Comparison of ENCODE assay signal across 11 mouse cellular contexts in the genomic region with DNA sequence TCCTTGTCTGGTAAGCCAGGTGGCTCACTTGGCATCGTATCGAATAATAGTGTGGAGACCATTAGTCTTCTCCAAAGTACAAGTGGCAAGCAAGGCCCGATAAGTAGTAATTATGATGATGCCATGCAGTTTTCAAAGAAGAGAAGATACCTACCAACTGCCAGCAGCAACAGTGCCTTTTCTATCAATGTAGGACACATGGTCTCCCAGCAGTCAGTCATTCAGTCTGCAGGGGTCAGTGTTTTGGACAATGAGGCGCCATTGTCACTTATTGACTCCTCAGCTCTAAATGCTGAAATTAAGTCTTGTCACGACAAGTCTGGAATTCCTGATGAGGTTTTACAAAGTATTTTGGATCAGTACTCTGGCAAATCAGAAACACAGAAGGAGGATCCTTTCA. TPM values are rescaled to one million over a fixed set of nuclear protein-coding genes. Genes with fewer than 3 reads are reported as not detected.
DNase-seq lines count a peak whose midpoint lies in the region; ATAC-seq and TF ChIP-seq lines count a peak whose summit lies in the region.
"Had no signal": no experiment of that assay in that cellular context is flagged by ENCODE, and none has a peak within 500 bp of the region (broad histone marks: within the 10 kb centered on the region; RNA-seq: fewer than 3 reads in every experiment).

No protein-coding gene starts in this region.

- ATAC-seq in midbrain, postnatal 0 days (ENCODE audit: low FRiP score), result no peak
- ATAC-seq in limb, embryonic 13.5 days (ENCODE audit: low FRiP score, low read depth), result no peak
- ATAC-seq in neural tube, embryonic 15.5 days (ENCODE audit: low FRiP score), result no peak

- H3K4me1 ChIP-seq in midbrain, embryonic 10.5 days, result peaks cover 43% of the 10 kb centered on the region
- H3K4me1 ChIP-seq in midbrain, postnatal 0 days (ENCODE audit: insufficient read depth, low read length), result peaks cover 15% of the 10 kb centered on the region
- peaks cover 28% of the 10 kb centered on the region for H3K4me1 ChIP-seq in limb, embryonic 13.5 days
- peaks cover 37% of the 10 kb centered on the region for H3K4me1 ChIP-seq in neural tube, embryonic 15.5 days

- H3K9me3 ChIP-seq in midbrain, embryonic 10.5 days (replicated peaks), result 0 out of 2 replicates have a peak, but pooled peaks cover 4% of the 10 kb centered on the region
- H3K9me3 ChIP-seq in midbrain, postnatal 0 days (ENCODE audit: low read length), result no peaks in the 10 kb centered on the region
- H3K9me3 ChIP-seq in limb, embryonic 13.5 days, result no peaks in the 10 kb centered on the region
- no peaks in the 10 kb centered on the region for H3K9me3 ChIP-seq in neural tube, embryonic 15.5 days (replicated peaks)
- H3K9me3 ChIP-seq: heart, embryonic 12.5 days had no signal

- H3K9ac ChIP-seq in midbrain, postnatal 0 days (replicated peaks; ENCODE audit: low read length, poor library complexity, severe bottlenecking), result no peak overlapping the region
- no peak overlapping the region for H3K9ac ChIP-seq in limb, embryonic 13.5 days
- H3K9ac ChIP-seq in neural tube, embryonic 15.5 days (replicated peaks), result no peak overlapping the region

- TF ChIP-seq CTCF in midbrain, postnatal 0 days (IDR thresholded peaks at IDR 0.05), result no peak

- no peak overlapping the region for H3K27ac ChIP-seq in midbrain, embryonic 10.5 days (replicated peaks)
- no peak overlapping the region for H3K27ac ChIP-seq in midbrain, postnatal 0 days (ENCODE audit: low read depth, low read length)
- H3K27ac ChIP-seq in limb, embryonic 13.5 days, result no peak overlapping the region
- H3K27ac ChIP-seq in neural tube, embryonic 15.5 days (replicated peaks), result no peak overlapping the region

- H3K27me3 ChIP-seq in midbrain, embryonic 10.5 days (ENCODE audit: low read depth, poor library complexity, severe bottlenecking), result no peaks in the 10 kb centered on the region
- H3K27me3 ChIP-seq in midbrain, postnatal 0 days (ENCODE audit: insufficient read depth, low read length), result no peaks in the 10 kb centered on the region
- no peaks in the 10 kb centered on the region for H3K27me3 ChIP-seq in limb, embryonic 13.5 days
- no peaks in the 10 kb centered on the region for H3K27me3 ChIP-seq in neural tube, embryonic 15.5 days (replicated peaks)
- H3K27me3 ChIP-seq: heart, embryonic 12.5 days had no signal

- DNase-seq in cerebellum, adult 9-11 months, result peak; percentile 15
- no peak for DNase-seq in cerebellum, adult 8-10 months
- DNase-seq in midbrain, embryonic 10.5 days (ENCODE audit: low spot score), result no peak
- no peak for DNase-seq in midbrain, postnatal 0 days (ENCODE audit: low spot score)
- DNase-seq in embryo, embryonic 9.5 days (ENCODE audit: extremely low spot score), result no peak
- no peak for DNase-seq in spleen, postnatal 10 days (ENCODE audit: low spot score in 2 of 2)
- DNase-seq: adrenal gland, postnatal 14 days; cerebellum, adult 11-12 months had no signal

- 93% methylated on average over 5 of the region's 5 CpGs for WGBS in midbrain, embryonic 10.5 days
- 89% methylated on average over 5 of the region's 5 CpGs for WGBS in midbrain, postnatal 0 days
- 90% methylated on average over 5 of the region's 5 CpGs for WGBS in limb, embryonic 13.5 days
- WGBS in neural tube, embryonic 15.5 days, result 78% methylated on average over 5 of the region's 5 CpGs

- peak overlapping the region; percentile 97; the same call in 1 of the 2 replicates for H3K4me3 ChIP-seq in midbrain, embryonic 10.5 days
- no peak overlapping the region for H3K4me3 ChIP-seq in midbrain, postnatal 0 days (ENCODE audit: low read depth, low read length)
- no peak overlapping the region for H3K4me3 ChIP-seq in limb, embryonic 13.5 days
- peak overlapping the region; percentile 5; the same call in 1 of the 2 replicates for H3K4me3 ChIP-seq in neural tube, embryonic 15.5 days (replicated peaks)

- peaks cover 60% of the 10 kb centered on the region for H3K36me3 ChIP-seq in midbrain, embryonic 10.5 days
- peaks cover 5% of the 10 kb centered on the region; the same call in 1 of the 2 replicates for H3K36me3 ChIP-seq in midbrain, postnatal 0 days (ENCODE audit: insufficient read depth, low read length)
- peaks cover 25% of the 10 kb centered on the region for H3K36me3 ChIP-seq in limb, embryonic 13.5 days
- peaks cover 6% of the 10 kb centered on the region for H3K36me3 ChIP-seq in neural tube, embryonic 15.5 days

- no peak overlapping the region for H3K4me2 ChIP-seq in midbrain, postnatal 0 days (ENCODE audit: low read depth, low read length, poor library complexity, severe bottlenecking)
- peak overlapping the region; percentile 86 for H3K4me2 ChIP-seq in limb, embryonic 13.5 days (replicated peaks)
- peak overlapping the region; percentile 80 for H3K4me2 ChIP-seq in neural tube, embryonic 15.5 days

RNA-seq across cellular contexts. Expression of a gene that starts 2.1 kb away (rescaled TPM):
- polyA plus RNA-seq in midbrain, embryonic 10.5 days (2016; fragmentation: Nextera tagmentation; extraction: Ambion mirVana), result 28.4 and 29.8 TPM in 2 replicates
- total RNA-seq in midbrain, postnatal 0 days (2014; rRNA removed), result 31.2 and 35.5 TPM in 2 replicates
- polyA plus RNA-seq in midbrain, postnatal 0 days (2015; fragmentation: Nextera tagmentation; extraction: Ambion mirVana), result 19.0 and 22.1 TPM in 2 replicates
- polyA plus RNA-seq in limb, embryonic 13.5 days (2015; fragmentation: Nextera tagmentation; extraction: Ambion mirVana), result 26.2 and 27.3 TPM in 2 replicates
- 17.2 and 17.6 TPM in 2 replicates for polyA plus RNA-seq in neural tube, embryonic 15.5 days (2015; fragmentation: Nextera tagmentation; extraction: Ambion mirVana)

Comparison
In these comparisons a context has a peak if more than half of its experiments do, and no peak if none do; other contexts are left out.
1. H3K4me3 ChIP-seq: peak in midbrain, embryonic 10.5 days (single experiment) and neural tube, embryonic 15.5 days (single experiment); none in midbrain, postnatal 0 days (single experiment) and limb, embryonic 13.5 days (single experiment).